Mouse (Mus musculus) layer of hippocampus, postnatal 14 days (tissue): ENCODE measurements around the gene Fam98b. TPM values are rescaled to one million over a fixed set of nuclear protein-coding genes. Genes with fewer than 3 reads are reported as not detected.

ENCODE experiments used
- DNase-seq, 2 experiments: peaks; one replicate each; pipeline ENCODE4 v3.0.0; 2021 to 2022; ENCODE audit warnings: low spot score in 2 of 2, mixed read lengths in 1 of 2
- total RNA-seq, 2 experiments: library from RNA; stranded (reverse); gene quantifications; 2 replicates each; pipeline ENCODE4 v1.2.3; 2021

Fam98b gene
- total RNA-seq, 2 experiments from 2014 or later = 40.9 to 45.2 TPM

DNA sequence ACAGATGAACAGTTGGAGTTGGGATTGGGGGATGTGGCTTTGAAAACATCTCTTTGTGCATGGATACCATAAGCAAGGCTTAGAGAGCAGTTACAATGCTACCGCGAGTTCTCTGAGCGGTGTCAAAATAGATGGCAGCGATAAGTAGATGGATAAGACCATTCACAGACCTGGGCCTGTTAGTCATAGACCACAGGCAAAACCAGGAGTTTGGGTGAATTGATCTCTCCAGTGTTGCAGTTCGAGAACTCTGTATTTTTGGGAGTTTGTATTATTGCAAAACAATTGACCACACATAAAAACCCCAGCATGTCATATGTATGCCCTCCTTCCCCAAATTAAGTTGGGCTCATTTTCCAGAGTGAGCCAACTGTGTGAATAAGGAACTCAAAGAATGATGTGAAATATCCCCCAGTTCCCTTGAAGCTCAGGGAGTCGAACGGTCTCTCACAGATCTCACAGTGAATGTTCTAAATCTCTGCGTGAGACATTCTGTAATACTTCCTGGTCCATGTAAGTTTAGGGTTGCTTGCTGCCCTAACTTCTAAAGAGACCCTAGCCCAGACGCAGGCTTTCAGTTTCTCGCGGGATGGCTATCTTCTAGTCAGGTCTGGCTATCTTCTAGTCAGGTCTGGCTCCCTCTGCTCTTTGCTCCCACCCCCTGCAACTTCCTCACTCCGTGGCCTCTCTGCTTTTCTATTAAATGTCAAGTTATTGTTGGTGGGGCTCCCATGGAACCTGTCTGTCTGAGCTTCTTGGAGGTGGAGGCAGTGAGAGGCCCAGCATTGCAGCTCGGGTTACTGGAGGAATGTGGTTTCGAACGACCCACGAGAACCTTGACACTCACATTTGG is 50.3 kb downstream of the Fam98b start:
- DNase-seq = no peak

DNA sequence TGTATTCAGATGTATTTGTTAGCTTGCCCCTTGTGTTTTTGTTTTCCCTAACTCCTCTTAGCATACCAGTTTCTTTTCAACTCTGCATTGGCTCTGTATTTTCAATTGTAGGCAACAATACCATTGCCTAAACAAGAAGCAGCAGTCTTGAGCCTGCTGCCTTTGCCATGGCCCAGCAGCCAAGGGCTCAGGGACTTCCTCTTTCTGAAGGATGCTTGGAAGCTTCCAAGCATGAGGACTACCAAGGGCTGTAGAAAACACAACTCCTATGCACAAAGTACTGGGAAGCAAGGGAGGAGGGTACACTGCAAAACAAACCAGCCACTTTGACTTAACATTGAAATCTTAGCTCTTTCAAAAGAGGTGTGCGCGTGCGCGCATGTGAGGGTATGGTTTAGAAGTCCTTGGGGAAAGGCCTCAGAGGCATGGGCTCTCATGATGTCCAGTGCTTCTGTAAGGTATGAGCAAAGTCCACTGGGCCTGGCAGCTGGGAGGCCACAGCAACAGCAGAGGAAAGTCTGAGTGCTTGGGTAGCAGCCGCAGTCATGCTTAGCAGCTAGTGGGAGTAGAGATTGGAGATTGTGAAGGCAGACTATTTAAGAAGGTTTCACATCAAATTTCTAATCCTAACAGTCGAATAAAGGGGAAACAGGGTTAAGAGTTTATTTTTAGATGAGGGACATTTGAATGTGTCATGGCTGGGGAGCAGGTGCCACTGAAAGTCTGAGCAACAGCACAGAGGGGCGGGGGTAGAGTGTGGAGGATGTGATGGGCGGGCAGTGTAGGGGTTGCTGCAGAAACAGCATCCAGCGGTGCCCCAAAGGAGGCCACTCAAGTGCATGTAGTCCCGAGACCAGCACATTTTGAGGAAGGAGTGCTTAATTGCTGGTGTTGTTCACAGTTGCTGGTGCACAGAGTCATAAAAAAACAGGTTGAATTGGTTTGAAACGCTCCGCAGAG is 54.1 kb downstream of the Fam98b start:
- no peak for DNase-seq

DNA sequence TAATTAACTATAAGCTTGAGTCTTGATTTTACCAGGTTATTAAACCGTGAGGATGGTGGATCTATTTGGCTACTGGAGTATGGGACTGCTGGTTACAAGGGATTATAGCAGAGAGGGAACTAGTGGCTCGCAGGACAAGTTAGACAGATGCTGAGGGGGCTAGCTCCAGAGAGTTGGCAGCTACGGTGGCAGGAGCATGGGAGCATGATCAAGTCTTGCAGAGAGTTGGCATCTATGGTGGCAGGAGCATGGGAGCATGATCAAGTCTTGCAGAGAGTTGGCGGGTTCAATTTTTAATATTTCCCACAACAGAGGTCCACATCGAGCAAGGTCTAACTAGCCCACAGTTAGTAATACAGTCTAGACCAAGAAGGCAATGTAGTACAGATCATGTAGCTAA is 55.4 kb downstream of the Fam98b start:
- DNase-seq = peak in 1 of 2 experiments; percentile 30

DNA sequence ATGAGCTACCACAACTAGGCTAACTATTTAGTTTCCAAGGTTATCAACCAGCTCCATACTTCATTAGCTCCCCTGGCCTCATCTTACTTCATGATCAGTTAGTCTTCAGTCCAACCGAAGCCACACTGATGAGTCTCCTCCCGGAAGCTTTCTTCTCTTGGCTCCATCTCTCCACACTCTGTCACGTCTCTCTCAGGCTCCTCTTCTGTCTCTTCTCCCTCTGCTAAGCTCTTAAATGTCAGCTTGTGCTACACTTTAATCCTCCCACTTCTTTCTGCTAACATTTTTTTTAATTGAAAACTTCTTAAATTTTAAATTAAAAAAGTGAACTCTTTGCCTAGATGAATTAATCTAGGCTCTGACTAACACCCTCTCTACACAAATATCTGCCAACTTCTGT is 58.4 kb downstream of the Fam98b start:
- no peak for DNase-seq

DNA sequence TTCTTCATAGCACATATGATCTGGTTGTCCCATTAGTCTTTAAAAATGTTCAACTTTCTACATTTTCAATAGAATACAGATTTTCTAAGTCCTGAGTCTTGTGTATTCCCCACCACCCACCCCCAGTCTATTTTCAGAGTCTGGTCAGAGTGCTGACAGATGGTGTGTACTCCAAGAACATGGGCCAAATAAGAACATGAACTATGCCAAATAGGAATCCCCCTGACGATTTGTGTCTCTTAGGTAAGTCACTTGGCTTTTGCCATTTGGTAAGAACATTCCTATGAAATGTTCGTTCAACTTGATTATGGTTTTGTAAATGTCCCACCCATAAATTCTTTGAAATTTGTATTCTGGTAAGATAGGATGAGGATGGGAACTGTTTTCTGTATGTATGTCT is 59.5 kb downstream of the Fam98b start:
- no peak for DNase-seq

DNA sequence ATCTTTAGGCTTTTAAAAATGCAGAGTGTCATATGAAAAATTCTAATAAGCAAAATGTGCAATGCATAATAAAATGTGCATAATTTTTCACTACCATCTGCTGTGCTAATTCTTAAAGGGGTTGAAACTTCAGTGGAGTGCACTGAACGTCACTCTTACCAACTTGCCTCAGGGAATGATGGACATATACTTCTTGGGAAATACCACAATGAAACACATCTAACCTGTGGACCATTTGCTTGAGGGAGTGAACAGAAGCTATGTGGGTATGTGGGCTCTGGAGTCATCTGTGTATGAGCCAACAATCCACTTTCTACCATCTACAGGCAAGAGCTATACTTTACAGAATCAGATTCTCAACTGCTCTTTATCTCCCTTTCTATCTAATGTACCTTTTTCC is 61.8 kb downstream of the Fam98b start:
- DNase-seq = peak in 1 of 2 experiments; percentile 34

DNA sequence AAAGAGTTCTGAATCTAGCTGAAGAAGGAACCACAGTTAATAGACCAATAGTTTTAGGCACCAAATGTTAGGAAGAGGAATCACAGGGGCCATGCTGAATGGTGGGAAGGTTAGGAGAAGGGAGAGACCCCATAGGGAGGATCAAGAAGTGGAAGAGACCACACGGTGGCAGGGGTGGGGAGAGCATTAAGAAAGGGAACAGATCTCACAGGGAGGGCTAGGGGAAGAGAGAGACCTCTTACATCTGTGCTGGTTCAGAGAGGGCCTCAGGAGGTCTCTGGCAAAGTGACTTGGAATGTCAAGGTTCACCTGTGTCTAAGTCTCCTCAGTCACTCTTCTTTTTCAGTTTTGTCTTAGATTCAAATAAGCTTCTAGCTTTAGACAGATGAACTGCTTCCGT is 62.5 kb downstream of the Fam98b start:
- DNase-seq = no peak

DNA sequence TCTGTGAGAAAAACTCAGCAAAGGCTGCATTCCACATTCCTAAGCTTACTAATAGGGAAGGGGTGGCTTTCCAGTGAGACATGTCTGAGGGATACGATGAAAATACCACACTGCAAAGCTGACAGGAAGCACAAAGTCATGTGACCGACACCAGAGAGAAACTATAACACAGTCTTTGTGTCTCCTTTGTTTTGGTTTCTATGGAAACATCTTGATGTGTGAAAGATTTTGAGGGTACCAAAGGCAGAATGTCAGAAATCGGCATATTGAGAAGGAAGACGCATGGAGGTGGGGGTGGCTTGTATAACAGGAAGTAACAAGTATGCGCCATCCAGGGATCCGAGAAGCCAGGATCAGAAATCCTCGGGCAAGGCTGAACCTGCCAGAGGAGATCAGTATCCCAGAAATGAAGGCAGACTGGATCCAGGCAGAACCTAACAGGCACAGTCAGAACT is 62.9 kb downstream of the Fam98b start:
- peak in 1 of 2 experiments; percentile 52 for DNase-seq

DNA sequence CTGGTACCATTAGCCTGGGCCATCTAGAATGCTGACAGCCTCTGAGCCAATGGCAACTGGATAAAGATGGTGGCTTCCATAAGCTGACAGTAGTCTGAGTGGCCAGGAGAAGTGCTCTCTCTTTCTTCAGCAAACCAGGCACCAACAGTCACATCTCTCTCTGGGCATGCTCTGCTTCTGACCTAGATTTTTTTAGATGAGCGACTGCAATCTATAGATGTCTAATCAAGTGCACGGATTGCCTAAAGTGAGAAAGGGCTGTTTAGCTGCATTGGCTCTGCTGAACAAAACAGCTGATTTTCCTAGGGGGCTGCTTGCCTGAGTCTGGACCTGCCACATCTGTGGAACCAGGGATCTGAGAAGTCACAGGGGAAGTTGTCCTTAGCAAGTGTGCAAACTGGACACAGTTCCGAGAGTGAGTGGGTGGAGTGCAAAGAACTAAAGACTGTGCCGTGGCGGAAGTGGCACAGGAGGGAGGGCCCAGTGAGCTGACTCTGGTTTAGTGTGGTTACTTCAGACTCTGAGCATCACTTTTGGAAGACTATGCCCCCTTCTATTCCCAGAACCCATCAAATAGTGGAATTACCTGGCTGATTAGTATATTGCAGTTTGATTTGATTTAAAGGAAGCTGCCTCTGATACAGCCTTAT is 64.2 kb downstream of the Fam98b start:
- DNase-seq = no peak

DNA sequence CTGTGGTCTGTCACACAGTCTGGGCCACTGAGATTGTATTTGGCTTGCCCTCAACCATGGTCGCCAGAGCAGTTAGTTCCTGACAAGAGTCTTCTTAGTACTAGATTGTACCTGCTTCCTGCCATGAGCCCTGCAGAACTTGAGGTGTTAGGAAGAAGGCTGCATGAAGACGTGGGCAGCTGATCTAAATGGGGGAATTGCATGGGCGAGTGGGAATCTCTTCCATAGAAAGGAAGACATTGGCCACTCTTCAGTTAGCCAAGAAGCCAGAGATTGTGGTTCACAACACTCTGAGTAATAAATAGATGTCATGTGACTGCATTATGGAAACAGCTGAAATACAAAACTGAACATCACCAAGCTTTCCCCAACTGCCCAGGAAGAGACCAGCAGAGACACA is 69.5 kb downstream of the Fam98b start:
- no peak for DNase-seq

Other genes with a start within 250 kb of the Fam98b start
- 10 to 100 TPM; 73.6 to 81.9 TPM for gene Spred1, start 128.4 kb upstream of the Fam98b start, total RNA-seq
- gene Rasgrp1, start 93.3 kb downstream of the Fam98b start, total RNA-seq = 100 to 1,000 TPM; 336 to 339 TPM